In the genomic region with DNA sequence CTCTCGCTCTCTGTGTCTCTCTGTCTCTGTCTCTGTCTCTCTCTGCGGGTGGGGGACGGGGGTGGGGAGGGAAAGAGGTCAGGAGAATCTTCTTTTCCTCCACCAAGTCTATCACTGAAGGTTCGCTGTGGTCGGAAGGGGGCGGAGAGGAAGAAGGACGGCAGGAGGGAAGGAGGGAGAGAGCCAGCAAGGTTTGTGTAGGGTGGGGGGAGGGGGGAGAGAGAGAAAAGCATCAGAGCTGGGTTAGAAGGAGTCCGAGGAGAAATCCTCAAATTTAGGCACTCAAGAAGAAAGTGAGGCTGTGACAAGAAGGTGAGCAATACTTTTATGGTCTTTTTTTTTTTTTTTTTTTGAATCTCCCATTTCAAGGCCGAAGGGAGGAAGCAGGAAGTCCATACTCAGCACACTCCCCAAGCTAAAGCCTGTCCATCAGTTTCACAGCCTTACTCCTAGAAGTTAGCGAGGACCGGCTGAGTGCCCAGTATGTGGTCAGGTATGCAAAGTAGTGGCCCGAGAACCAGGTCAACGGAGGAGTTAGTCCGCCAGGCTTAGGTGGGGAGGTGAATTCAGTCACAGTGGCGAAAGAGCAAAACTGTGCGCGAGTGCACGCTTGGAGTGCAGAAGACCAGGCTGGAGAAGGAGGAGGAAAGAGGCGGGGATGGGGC, we compare ENCODE assay signal across 8 mouse cellular contexts. TPM values are rescaled to one million over a fixed set of nuclear protein-coding genes. Genes with fewer than 3 reads are reported as not detected.
DNase-seq lines count a peak whose midpoint lies in the region; ATAC-seq and TF ChIP-seq lines count a peak whose summit lies in the region.

No protein-coding gene starts in this region.

- H3K4me1 ChIP-seq in forebrain, embryonic 15.5 days: peaks cover 27% of the 10 kb centered on the region; the same call in 1 of the 2 replicates
- 0 out of 2 replicates have a peak, but pooled peaks cover 3% of the 10 kb centered on the region for H3K4me1 ChIP-seq in intestine, embryonic 15.5 days (replicated peaks)
- no peaks in the 10 kb centered on the region for H3K4me1 ChIP-seq in lung, postnatal 0 days (ENCODE audit: insufficient read depth, low read depth, low read length)

- peak overlapping the region; percentile 85; the same call in 1 of the 2 replicates for H3K27ac ChIP-seq in forebrain, embryonic 15.5 days (replicated peaks)
- H3K27ac ChIP-seq in intestine, embryonic 15.5 days: peak overlapping the region; percentile 97
- H3K27ac ChIP-seq in lung, postnatal 0 days (ENCODE audit: low read length): peak overlapping the region; percentile 84

- peak overlapping the region; percentile 66 for H3K4me3 ChIP-seq in forebrain, embryonic 15.5 days
- peak overlapping the region; percentile 37 for H3K4me3 ChIP-seq in intestine, embryonic 15.5 days (replicated peaks)
- H3K4me3 ChIP-seq in lung, postnatal 0 days (ENCODE audit: low read depth, low read length): peak overlapping the region; percentile 56

- TF ChIP-seq CTCF in lung, postnatal 0 days (IDR thresholded peaks at IDR 0.05): 0 out of 2 replicates have a peak, but pooled peaks have one; percentile 8

- 19% methylated on average over 18 of the region's 19 CpGs for WGBS in forebrain, embryonic 15.5 days
- WGBS in intestine, embryonic 15.5 days: 19% methylated on average over 18 of the region's 19 CpGs
- 13% methylated on average over 12 of the region's 19 CpGs for WGBS in lung, postnatal 0 days

- no peaks in the 10 kb centered on the region for H3K36me3 ChIP-seq in forebrain, embryonic 15.5 days
- no peaks in the 10 kb centered on the region for H3K36me3 ChIP-seq in intestine, embryonic 15.5 days
- no peaks in the 10 kb centered on the region for H3K36me3 ChIP-seq in lung, postnatal 0 days (ENCODE audit: insufficient read depth, low read length)

- H3K9ac ChIP-seq in forebrain, embryonic 15.5 days (replicated peaks): peak overlapping the region; percentile 66; the same call in 1 of the 2 replicates
- H3K9ac ChIP-seq in intestine, embryonic 15.5 days: no peak overlapping the region
- no peak overlapping the region for H3K9ac ChIP-seq in lung, postnatal 0 days (replicated peaks; ENCODE audit: low read depth)

- no peaks in the 10 kb centered on the region for H3K27me3 ChIP-seq in forebrain, embryonic 15.5 days
- no peaks in the 10 kb centered on the region for H3K27me3 ChIP-seq in intestine, embryonic 15.5 days (replicated peaks)
- H3K27me3 ChIP-seq in lung, postnatal 0 days (replicated peaks; ENCODE audit: insufficient read depth, low read length): no peaks in the 10 kb centered on the region

- H3K9me3 ChIP-seq in forebrain, embryonic 15.5 days: no peaks in the 10 kb centered on the region
- H3K9me3 ChIP-seq in intestine, embryonic 15.5 days: no peaks in the 10 kb centered on the region
- H3K9me3 ChIP-seq in lung, postnatal 0 days (ENCODE audit: low read length): no peaks in the 10 kb centered on the region

- ATAC-seq in forebrain, embryonic 15.5 days (replicated peaks): peak; percentile 42
- ATAC-seq in intestine, embryonic 15.5 days: peak; percentile 55
- peak; percentile 47 for ATAC-seq in lung, postnatal 0 days

- peak; percentile 44 for DNase-seq in urinary bladder, adult 2 months (ENCODE audit: low spot score)
- no peak for DNase-seq in urinary bladder, postnatal 14 days (ENCODE audit: low spot score)
- peak; percentile 33 for DNase-seq in cerebellum, adult 11 months
- no peak for DNase-seq in lung, postnatal 0 days (ENCODE audit: low spot score)
- DNase-seq in retina, embryonic 14.5 days (ENCODE audit: low spot score): peak; percentile 17
- DNase-seq in layer of hippocampus, adult 11-12 months (ENCODE audit: low spot score): no peak

- peak overlapping the region; percentile 64 for H3K4me2 ChIP-seq in forebrain, embryonic 15.5 days (replicated peaks)
- H3K4me2 ChIP-seq in intestine, embryonic 15.5 days (replicated peaks): peak overlapping the region; percentile 55
- H3K4me2 ChIP-seq in lung, postnatal 0 days (replicated peaks; ENCODE audit: low read depth, low read length): peak overlapping the region; percentile 54

- TF ChIP-seq EP300 in lung, postnatal 0 days (IDR thresholded peaks at IDR 0.05): no peak

RNA-seq across cellular contexts. Expression of gene Tmem164, which starts 0.7 kb away (rescaled TPM):
- polyA plus RNA-seq in urinary bladder, adult 2 months (2012; rRNA removed): 23.8 and 25.6 TPM in 2 replicates
- polyA plus RNA-seq in forebrain, embryonic 15.5 days (2015; fragmentation: Nextera tagmentation; extraction: Ambion mirVana): 22.9 and 23.8 TPM in 2 replicates
- polyA plus RNA-seq in intestine, embryonic 15.5 days (2015; fragmentation: Nextera tagmentation; extraction: Ambion mirVana): 43.2 and 44.7 TPM in 2 replicates
- polyA plus RNA-seq in lung, postnatal 0 days (2015; fragmentation: Nextera tagmentation; extraction: Ambion mirVana): 47.4 and 48.4 TPM in 2 replicates

Comparison
In these comparisons a context has a peak if more than half of its experiments do, and no peak if none do; other contexts are left out.
1. DNase-seq: peak in urinary bladder, adult 2 months (single experiment), cerebellum, adult 11 months (single experiment) and retina, embryonic 14.5 days (single experiment); none in urinary bladder, postnatal 14 days (single experiment), lung, postnatal 0 days (single experiment) and layer of hippocampus, adult 11-12 months (single experiment).
2. Peak in every context shown above with its lines, with median percentiles within 50 percentile points of each other: ATAC-seq, H3K27ac ChIP-seq, H3K4me2 ChIP-seq and H3K4me3 ChIP-seq.